Mouse (Mus musculus) ES-E14 (cell line): ENCODE data around the gene Radil.

Experiments used
- CHD2 ChIP-seq: IDR thresholded peaks from 2 replicates; pipeline ENCODE4 v1.6.1; 2014; ENCODE audit warnings: mild to moderate bottlenecking, low read depth, low read length, inconsistent platforms
- MAFK ChIP-seq: IDR thresholded peaks from 2 replicates; pipeline ENCODE4 v1.6.1; 2014; ENCODE audit warnings: mild to moderate bottlenecking, low read depth, low read length, inconsistent platforms; ENCODE audit not compliant: insufficient read depth

DNA sequence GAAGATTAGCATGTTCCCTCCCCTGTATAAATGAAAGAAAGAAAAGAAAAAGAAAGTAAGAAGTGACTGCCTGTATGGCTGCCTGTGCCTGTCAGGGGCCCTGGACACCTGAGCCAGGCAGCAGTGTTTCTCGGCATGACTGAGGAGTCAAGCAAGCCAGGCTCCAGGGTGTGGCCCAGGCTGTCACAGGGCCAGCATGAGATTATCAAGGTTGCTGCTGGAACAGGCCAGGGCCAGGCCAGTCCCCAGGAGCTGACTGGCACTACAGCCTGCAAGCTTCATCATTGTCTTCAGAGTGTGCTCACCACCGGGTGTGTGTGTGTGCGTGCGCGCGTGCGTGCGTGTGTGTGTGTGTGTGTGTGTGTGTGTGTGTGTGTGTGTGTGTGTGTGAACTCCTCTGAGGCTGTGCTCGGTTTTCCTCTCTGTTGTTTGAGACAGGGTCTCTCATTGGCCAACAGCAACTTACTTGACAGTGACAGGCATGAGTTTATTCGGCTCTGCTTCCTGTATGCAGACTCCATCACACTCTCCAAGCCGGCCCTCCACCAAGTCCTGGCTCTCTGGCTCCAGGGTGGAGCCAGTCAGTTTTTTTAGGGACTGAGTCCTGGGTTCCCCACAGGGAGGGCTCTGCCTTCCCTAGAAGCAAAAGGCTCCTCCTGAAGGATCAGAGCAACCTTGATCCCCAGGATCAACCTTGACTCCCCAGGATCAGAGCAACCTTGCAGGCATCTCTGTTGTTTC lies 105.9 kb downstream of the Radil start:
- TF ChIP-seq CHD2 (no peak), MAFK (no peak)
